19 mouse cellular contexts compared by ENCODE assay signal in the genomic region with DNA sequence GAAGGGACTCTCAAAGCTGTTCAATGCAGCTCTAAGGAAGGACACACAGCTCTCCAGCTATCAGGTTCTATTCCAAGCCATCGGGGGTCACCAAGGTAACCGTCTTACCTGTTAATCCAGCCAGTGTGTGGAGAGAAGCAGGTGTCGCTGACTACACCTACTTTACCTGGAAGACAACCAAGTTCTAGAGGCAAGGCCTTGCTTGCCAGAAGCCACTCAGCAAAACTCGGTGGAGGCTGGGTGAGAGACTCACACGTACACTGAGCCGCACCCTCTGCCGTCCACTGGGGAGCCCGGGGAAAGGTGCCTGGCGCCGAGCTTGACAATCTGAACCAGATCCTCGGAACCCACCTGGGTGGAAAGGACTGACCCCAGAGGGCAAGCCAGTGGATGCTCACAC. TPM values are rescaled to one million over a fixed set of nuclear protein-coding genes. Genes with fewer than 3 reads are reported as not detected.
DNase-seq lines count a peak whose midpoint lies in the region; ATAC-seq and TF ChIP-seq lines count a peak whose summit lies in the region.
"Had no signal": no experiment of that assay in that cellular context is flagged by ENCODE, and none has a peak within 500 bp of the region (broad histone marks: within the 10 kb centered on the region; RNA-seq: fewer than 3 reads in every experiment).

No protein-coding gene starts in this region.

- 56% methylated on average over 11 of the region's 11 CpGs for WGBS in kidney, adult 2 months
- WGBS in intestine, embryonic 16.5 days: 82% methylated on average over 11 of the region's 11 CpGs
- WGBS in hindbrain, embryonic 14.5 days: 90% methylated on average over 11 of the region's 11 CpGs

- peak; percentile 52 for DNase-seq in cerebellum, adult 11-12 months
- DNase-seq in cerebellum, postnatal 4 days (ENCODE audit: low spot score in 2 of 2): no peak
- DNase-seq in kidney, adult 2 months: peak; percentile 52
- no peak for DNase-seq in kidney, postnatal 10 days
- peak; percentile 80 for DNase-seq in lung, postnatal 36 days
- no peak for DNase-seq in hindbrain, embryonic 14.5 days (ENCODE audit: low spot score)
- DNase-seq in embryo, embryonic 10 days (ENCODE audit: low spot score): no peak
- DNase-seq: adrenal gland, postnatal 25 days; embryo, embryonic 11 days; left cerebral cortex, postnatal 4 days; liver, embryonic 13.5 days had no signal

- H3K4me2 ChIP-seq in intestine, embryonic 16.5 days (ENCODE audit: low read depth, low read length): no peak overlapping the region
- H3K4me2 ChIP-seq in hindbrain, embryonic 14.5 days (replicated peaks): no peak overlapping the region
- H3K4me2 ChIP-seq: hindbrain, embryonic 13.5 days; kidney, embryonic 15.5 days; liver, embryonic 13.5 days; midbrain, embryonic 15.5 days had no signal

- ATAC-seq in intestine, embryonic 16.5 days: 0 out of 2 replicates have a peak, but pooled peaks have one; percentile 12
- ATAC-seq in hindbrain, embryonic 14.5 days (ENCODE audit: low FRiP score): no peak
- ATAC-seq: activated CD4-positive, CD25-positive, alpha-beta regulatory T cell, adult 4 months; forebrain, embryonic 16.5 days; midbrain, embryonic 15.5 days had no signal

- no peak for TF ChIP-seq POLR2A in kidney, adult 2 months (IDR thresholded peaks at IDR 0.05; ENCODE audit: low read depth, low read length)

- H3K4me3 ChIP-seq in kidney, adult 2 months (ENCODE audit: insufficient read depth, low read depth, low read length): no peak overlapping the region
- H3K4me3 ChIP-seq in intestine, embryonic 16.5 days (ENCODE audit: low read length): no peak overlapping the region
- H3K4me3 ChIP-seq in hindbrain, embryonic 14.5 days (replicated peaks; ENCODE audit: low read length): no peak overlapping the region
- H3K4me3 ChIP-seq: erythroblast, embryonic 14.5 days; hindbrain, embryonic 13.5 days; kidney, embryonic 15.5 days; liver, embryonic 13.5 days; midbrain, embryonic 15.5 days had no signal

- peaks cover 7% of the 10 kb centered on the region; the same call in 1 of the 2 replicates for H3K4me1 ChIP-seq in kidney, adult 2 months (ENCODE audit: control insufficient read depth, insufficient read depth, low read length)
- peaks cover 3% of the 10 kb centered on the region; the same call in 1 of the 2 replicates for H3K4me1 ChIP-seq in intestine, embryonic 16.5 days (ENCODE audit: control insufficient read depth, insufficient read depth, low read length)
- 0 out of 2 replicates have a peak, but pooled peaks cover 1% of the 10 kb centered on the region for H3K4me1 ChIP-seq in hindbrain, embryonic 14.5 days (replicated peaks; ENCODE audit: control insufficient read depth, insufficient read depth, low read length)
- H3K4me1 ChIP-seq: midbrain, embryonic 15.5 days had no signal

- no peaks in the 10 kb centered on the region for H3K9me3 ChIP-seq in intestine, embryonic 16.5 days (ENCODE audit: control insufficient read depth, low read length)
- no peaks in the 10 kb centered on the region for H3K9me3 ChIP-seq in hindbrain, embryonic 14.5 days (ENCODE audit: control insufficient read depth, low read length)
- H3K9me3 ChIP-seq: hindbrain, embryonic 13.5 days; kidney, embryonic 15.5 days; liver, embryonic 13.5 days; midbrain, embryonic 15.5 days had no signal

- no peaks in the 10 kb centered on the region for H3K36me3 ChIP-seq in kidney, adult 2 months (ENCODE audit: control insufficient read depth, insufficient read depth, low read length)
- no peaks in the 10 kb centered on the region for H3K36me3 ChIP-seq in intestine, embryonic 16.5 days (ENCODE audit: control insufficient read depth, insufficient read depth, low read length)
- H3K36me3 ChIP-seq in hindbrain, embryonic 14.5 days (replicated peaks; ENCODE audit: control insufficient read depth, insufficient read depth): no peaks in the 10 kb centered on the region
- H3K36me3 ChIP-seq: hindbrain, embryonic 13.5 days; liver, embryonic 13.5 days; midbrain, embryonic 15.5 days had no signal

- H3K9ac ChIP-seq in intestine, embryonic 16.5 days (ENCODE audit: low read depth, low read length): no peak overlapping the region
- H3K9ac ChIP-seq in hindbrain, embryonic 14.5 days: no peak overlapping the region
- H3K9ac ChIP-seq: hindbrain, embryonic 13.5 days; kidney, embryonic 15.5 days; liver, embryonic 13.5 days; midbrain, embryonic 15.5 days had no signal

- H3K27me3 ChIP-seq in kidney, adult 2 months (replicated peaks; ENCODE audit: control insufficient read depth, insufficient read depth, low read length): no peaks in the 10 kb centered on the region
- no peaks in the 10 kb centered on the region for H3K27me3 ChIP-seq in intestine, embryonic 16.5 days (replicated peaks; ENCODE audit: control insufficient read depth, insufficient read depth, low read length)
- H3K27me3 ChIP-seq in hindbrain, embryonic 14.5 days (ENCODE audit: control insufficient read depth, insufficient read depth, low read length): no peaks in the 10 kb centered on the region
- H3K27me3 ChIP-seq: CH12.LX; hindbrain, embryonic 13.5 days; kidney, embryonic 15.5 days; liver, embryonic 13.5 days; midbrain, embryonic 15.5 days had no signal

- TF ChIP-seq CTCF in kidney, adult 2 months (conservative IDR thresholded peaks at IDR 0.05; ENCODE audit: insufficient read depth, insufficient read length, low read depth, low read length): no peak

- no peak overlapping the region for H3K27ac ChIP-seq in kidney, adult 2 months (ENCODE audit: insufficient read depth, low read depth, low read length)
- H3K27ac ChIP-seq in intestine, embryonic 16.5 days (ENCODE audit: low read length): no peak overlapping the region
- no peak overlapping the region for H3K27ac ChIP-seq in hindbrain, embryonic 14.5 days
- H3K27ac ChIP-seq: hindbrain, embryonic 13.5 days; kidney, embryonic 15.5 days; liver, embryonic 13.5 days; midbrain, embryonic 15.5 days had no signal

RNA-seq across cellular contexts. Expression of a gene that starts 23.4 kb away (rescaled TPM):
- polyA plus RNA-seq in kidney, adult 2 months (2012; rRNA removed): 12.8 and 17.5 TPM in 2 replicates
- polyA plus RNA-seq in intestine, embryonic 16.5 days (2015; fragmentation: Nextera tagmentation; extraction: Ambion mirVana): 30.8 and 36.8 TPM in 2 replicates
- polyA plus RNA-seq in hindbrain, embryonic 14.5 days (2014; fragmentation: Nextera tagmentation; extraction: Ambion mirVana): 48.8 and 49.6 TPM in 2 replicates

RNA-seq across cellular contexts. Expression of a gene that starts 46.4 kb away (rescaled TPM):
- polyA plus RNA-seq in kidney, adult 2 months (2012; rRNA removed): 96.7 and 127 TPM in 2 replicates
- polyA plus RNA-seq in intestine, embryonic 16.5 days (2015; fragmentation: Nextera tagmentation; extraction: Ambion mirVana): 132 and 133 TPM in 2 replicates
- 67.8 and 72.0 TPM in 2 replicates for polyA plus RNA-seq in hindbrain, embryonic 14.5 days (2014; fragmentation: Nextera tagmentation; extraction: Ambion mirVana)

Comparison
In these comparisons a context has a peak if more than half of its experiments do, and no peak if none do; other contexts are left out.
1. DNase-seq: peak in cerebellum, adult 11-12 months (single experiment), kidney, adult 2 months (single experiment) and lung, postnatal 36 days (single experiment); none in cerebellum, postnatal 4 days (0 of 2), kidney, postnatal 10 days (single experiment), hindbrain, embryonic 14.5 days (single experiment) and embryo, embryonic 10 days (single experiment).